Mouse (Mus musculus) thymus, postnatal 36 days (tissue): ENCODE results near the gene Cldn14.
"Not testable (repeated sequence)": the region's sequence is repeated elsewhere in the genome, so short reads cannot be mapped to it uniquely, and the experiment has no call there.

Experiments used
- DNase-seq, 2 experiments: peaks; one replicate each; pipeline ENCODE4 v3.0.0; 2022; ENCODE audit warnings: mixed read lengths in 2 of 2

Gene Cldn14

DNA sequence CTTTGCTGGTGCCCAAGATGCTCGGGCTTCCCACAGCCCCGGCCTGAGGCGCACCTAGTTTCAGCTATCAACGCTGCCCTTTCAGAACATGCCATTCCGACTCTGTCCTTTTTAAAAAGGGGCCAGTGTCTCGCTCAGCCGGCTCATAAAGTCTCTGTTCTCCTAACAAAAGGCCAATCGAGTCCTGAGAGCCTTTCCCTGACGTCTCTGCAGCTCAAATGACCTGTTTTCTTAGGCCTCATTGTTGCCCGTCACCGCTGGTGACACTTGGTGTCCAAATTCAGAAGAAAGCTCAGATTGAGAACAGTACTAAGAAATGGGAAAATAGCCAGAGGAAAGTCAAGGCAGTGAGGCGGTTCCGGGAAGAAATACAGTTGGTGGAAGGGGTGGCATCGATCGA lies at the start of gene Cldn14:
Gene Cldn14, minus strand, starts transcription at position 101 of the 400 bp plus-strand sequence.
- no peak for DNase-seq

DNA sequence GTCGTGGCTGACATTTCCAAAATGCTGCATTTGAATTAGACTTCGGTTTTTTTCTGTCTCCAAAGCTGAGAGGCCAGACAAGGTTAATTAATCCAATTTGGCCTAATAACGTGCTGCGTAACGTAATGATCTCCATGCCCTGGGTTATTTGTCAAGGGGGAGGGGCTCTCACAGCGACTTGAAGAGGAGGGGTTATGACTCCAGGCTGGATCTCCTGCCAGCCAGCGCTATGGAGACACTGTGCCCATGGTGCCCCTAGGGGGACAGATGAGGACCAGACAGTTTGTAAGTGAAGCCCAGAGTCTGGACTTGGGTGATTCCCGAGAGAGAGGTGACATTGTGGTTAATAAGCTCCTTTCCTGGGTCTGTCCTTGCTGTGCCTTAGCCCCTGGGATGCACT lies 46.9 kb upstream of the Cldn14 start:
- no peak for DNase-seq

GRCm38 (mm10) chr16:94055176-94055575 lies 46.5 kb upstream of the Cldn14 start:
- DNase-seq, result no peak

DNA sequence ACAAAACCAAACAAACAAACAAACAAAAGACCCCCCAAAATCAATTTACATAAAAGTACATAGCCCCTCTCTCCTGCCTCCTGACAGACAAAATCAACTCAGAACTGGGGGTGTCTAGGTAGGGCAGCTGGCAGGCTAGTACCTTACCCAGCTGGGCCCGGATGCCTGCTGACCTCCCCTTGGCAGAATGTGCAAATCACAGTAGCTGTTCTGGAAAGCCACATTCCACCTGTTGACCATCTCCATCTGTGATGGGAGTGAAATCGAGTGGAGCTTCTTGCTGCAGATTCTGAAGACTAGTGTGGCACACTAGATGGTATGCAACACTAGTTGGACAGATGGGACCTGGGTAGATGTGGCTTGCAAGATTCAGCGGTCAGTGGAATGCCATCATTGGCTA lies 41.7 kb upstream of the Cldn14 start:
- DNase-seq, result no peak

- DNase-seq, result no peak
These were observed 36.4 kb upstream of the Cldn14 start for GRCm38 (mm10) chr16:94044996-94045395.

DNA sequence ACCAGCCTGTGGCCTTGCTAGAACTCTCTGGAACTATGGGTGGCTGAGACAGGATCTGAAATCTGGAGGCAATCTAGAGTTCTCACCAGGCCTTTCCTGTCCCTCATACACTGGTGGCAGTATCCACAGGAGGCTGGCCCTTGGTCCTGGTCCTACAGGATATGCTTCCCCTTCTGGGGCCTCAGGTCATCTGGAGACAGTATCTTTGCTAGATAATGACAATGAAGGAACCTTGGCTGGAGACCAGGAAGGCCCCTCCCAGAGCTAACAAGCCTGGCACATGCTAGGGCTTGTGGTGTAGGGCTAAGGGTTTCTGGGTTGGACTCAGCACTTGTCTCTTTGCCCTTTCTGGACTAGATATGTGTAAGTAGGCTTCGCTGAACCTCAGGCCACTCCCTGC lies 35.2 kb upstream of the Cldn14 start:
- DNase-seq, result no peak

- no peak for DNase-seq
These were observed 32.6 kb upstream of the Cldn14 start for GRCm38 (mm10) chr16:94041065-94041712.

DNA sequence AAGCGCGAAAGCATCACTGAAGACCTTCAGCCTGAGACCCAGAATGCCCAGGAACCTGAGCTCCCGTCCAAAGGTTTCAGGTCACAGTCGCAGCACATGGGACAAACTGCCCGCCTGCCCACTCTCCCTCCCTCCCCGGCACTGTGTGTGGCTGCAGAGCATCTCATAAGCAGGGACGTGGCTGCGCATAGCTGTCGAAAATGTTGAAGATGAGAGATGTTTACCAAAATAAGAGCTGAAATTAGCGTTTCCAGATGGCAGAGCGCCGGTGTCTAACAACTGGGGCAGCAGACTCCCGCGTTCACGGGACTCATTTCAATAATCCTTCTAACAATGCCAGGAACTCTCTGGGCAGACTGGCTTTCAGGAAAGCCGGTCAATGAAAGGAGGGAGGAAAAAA lies 31.8 kb upstream of the Cldn14 start:
- DNase-seq, result no peak

GRCm38 (mm10) chr16:94038986-94039341 lies 30.3 kb upstream of the Cldn14 start:
- no peak for DNase-seq

GRCm38 (mm10) chr16:94038272-94038985 lies 29.8 kb upstream of the Cldn14 start:
- DNase-seq, result peak; percentile 49 to 53

GRCm38 (mm10) chr16:94037280-94037679 lies 28.6 kb upstream of the Cldn14 start:
- DNase-seq, result no peak

- no peak for DNase-seq
These were observed 25.5 kb upstream of the Cldn14 start for GRCm38 (mm10) chr16:94034152-94034551.

- DNase-seq, result no peak
These were observed 23.6 kb upstream of the Cldn14 start for GRCm38 (mm10) chr16:94032270-94032669.

DNA sequence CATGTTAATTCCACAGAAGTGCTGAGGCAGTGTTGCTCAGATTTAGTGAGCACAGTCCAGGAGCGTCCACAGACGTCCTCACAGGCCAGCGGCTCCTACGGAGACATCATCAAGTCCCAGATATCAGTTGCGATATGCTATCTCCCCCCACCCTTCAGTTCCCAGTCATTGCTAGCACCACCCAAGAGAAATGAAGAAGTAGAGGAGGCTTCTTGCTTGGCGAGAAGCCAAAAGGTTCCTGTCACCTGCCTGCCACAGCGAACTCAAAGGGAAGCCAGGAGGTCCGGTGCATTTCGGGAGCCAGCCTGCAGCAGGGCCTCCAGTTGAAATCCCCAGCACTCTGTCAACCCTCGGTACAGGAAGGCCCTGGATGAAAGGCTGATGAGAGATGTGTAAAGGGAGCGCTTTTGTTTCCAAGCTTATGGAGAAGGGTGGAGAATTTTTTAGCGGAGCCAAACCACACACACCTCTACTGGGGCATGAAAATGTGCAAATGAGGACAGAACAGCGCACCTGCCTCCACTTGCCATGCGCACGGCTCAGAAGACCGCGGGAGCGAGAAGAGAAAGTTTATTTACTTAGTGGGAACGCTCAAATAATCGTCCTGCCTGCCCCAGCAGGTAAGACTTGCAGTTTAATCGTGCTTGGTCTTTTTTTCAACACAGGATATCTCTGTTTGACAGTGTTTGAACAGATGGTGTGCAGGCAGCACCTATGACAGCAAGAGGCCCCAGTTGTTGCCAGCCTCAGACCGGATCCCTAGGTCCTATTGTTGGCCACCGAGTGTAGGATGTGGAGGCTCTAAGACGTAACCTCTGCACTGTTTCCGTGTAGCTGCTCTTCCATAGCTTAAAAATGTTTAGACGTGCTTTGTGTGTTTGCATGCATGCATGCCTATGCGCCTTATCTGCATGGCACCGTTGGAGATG lies 15.0 kb upstream of the Cldn14 start:
- DNase-seq, result no peak

- peak; percentile 15 to 23 for DNase-seq
These were observed 11.1 kb upstream of the Cldn14 start for GRCm38 (mm10) chr16:94019725-94020124.

GRCm38 (mm10) chr16:94017953-94018352 lies 9.3 kb upstream of the Cldn14 start:
- DNase-seq, result no peak

DNA sequence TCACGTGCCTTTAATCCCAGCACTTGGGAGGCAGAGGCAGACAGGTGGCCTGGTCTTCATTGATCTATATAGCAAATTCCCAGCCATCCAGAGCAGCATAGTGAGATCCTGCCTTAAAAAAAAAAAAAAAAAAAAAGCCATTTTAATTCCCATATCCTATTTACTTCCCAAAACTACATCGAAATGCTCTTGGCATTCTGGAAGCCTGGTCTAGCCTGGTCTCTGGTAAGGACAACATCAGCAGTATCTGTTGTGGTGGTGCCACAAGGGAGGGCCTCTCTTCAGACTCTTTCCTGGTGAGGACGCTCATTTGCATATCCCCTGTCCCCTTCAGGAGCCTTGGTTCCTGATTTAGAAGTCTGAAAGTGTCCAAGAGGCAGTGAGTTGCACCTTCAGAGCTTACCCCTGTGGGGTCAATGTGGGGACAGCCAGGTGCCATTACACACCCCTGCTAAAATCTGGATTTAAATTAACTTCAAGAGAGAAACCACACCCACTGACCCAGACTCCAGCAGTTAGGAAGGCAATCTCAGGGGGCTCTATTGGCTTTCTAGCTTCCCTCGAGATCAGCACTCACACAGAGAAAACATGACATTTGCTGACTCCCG lies 6.0 kb upstream of the Cldn14 start:
- DNase-seq, result no peak

DNA sequence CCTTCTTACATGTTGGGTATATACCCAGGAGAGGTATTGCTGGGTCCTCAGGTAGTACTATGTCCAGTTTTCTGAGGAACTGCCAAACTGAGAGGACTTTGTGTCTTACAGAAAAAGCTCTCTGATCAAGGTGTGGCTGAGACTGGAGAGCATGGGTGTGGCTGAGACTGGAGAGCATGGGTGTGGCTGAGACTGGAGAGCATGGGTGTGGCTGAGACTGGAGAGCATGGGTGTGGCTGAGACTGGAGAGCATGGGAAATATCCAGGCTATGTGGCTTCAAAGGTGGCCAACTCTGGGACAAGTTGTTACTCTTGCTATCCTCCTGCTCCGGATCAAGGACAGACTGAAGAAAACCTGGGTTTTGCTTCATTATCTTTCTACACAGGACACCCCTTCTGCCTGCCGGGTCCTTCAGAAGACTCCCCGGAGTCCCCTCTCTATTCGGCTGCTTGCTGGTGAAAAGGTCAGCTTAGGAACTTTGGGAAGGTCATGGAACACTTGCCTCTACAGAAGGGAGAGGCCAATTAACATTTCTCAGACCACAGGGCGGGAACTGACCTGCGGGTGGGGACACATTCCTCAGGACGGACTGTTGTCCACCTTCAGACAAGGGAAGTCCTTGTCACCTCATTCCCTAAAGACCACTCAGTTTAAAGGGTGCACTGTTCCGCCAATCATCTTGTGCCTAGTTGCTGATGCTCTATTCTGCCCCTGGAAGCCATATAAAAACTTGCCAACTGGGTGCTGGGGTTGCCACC lies 4.9 kb upstream of the Cldn14 start:
- DNase-seq, result not testable (repeated sequence)

- DNase-seq, result no peak
These were observed 2.6 kb upstream of the Cldn14 start for GRCm38 (mm10) chr16:94011224-94011623.

DNA sequence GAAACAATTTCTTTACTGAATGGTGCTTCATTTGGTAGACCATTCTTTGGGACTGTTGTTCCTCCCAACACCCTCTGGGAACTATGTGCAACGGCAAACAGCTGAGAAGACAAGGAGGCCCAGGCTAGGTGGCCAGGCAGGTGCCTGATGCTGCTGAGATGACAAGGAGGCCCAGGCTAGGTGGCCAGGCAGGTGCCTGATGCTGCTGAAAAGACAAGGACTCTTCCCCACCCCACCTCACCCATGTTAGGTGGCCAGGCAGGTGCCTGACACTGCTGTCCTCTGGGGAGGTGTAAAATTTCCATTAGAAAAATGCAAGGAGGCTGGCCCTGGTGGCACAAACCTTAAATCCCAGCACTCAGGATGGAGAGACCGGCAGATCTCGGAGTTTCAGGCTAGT lies 2.0 kb upstream of the Cldn14 start:
- no peak for DNase-seq

GRCm38 (mm10) chr16:94010156-94010555 lies 1.5 kb upstream of the Cldn14 start:
- no peak for DNase-seq

GRCm38 (mm10) chr16:94009356-94009755 lies 719 bp upstream of the Cldn14 start:
- no peak for DNase-seq
